Mouse (Mus musculus) embryonic facial prominence, embryonic 15.5 days (tissue): ENCODE measurements around the gene Calcr. TPM values are rescaled to one million over a fixed set of nuclear protein-coding genes. Genes with fewer than 3 reads are reported as not detected.
"Not testable (repeated sequence)": the region's sequence is repeated elsewhere in the genome, so short reads cannot be mapped to it uniquely, and the experiment has no call there.

Experiments
- ATAC-seq: fragments of 200-750 bp; cut with Nextera tagmentation; 2 replicates; pipeline ENCODE4 v1.8.0; 2017; ENCODE audit warnings: low read depth, moderate TSS enrichment; ENCODE audit not compliant: insufficient number of reproducible peaks, low FRiP score, low TSS enrichment
- H3K27ac ChIP-seq: fragments of 300-500 bp; sonication (generic); replicated peaks from 2 replicates; pipeline ENCODE4 v1.5.1; 2015; ENCODE audit warnings: mild to moderate bottlenecking, inconsistent platforms
- H3K27me3 ChIP-seq: fragments of 300-500 bp; sonication (generic); 2 replicates; pipeline ENCODE4 v1.6.1; 2015; ENCODE audit warnings: inconsistent platforms
- H3K36me3 ChIP-seq: fragments of 300-500 bp; sonication (generic); 2 replicates; pipeline ENCODE4 v1.6.1; 2015; ENCODE audit warnings: mild to moderate bottlenecking, inconsistent platforms
- H3K4me1 ChIP-seq: fragments of 300-500 bp; sonication (generic); 2 replicates; pipeline ENCODE4 v1.6.1; 2015; ENCODE audit warnings: inconsistent platforms
- H3K4me2 ChIP-seq: fragments of 300-500 bp; sonication (generic); replicated peaks from 2 replicates; pipeline ENCODE4 v1.6.1; 2015; ENCODE audit warnings: mild to moderate bottlenecking, inconsistent platforms
- H3K4me3 ChIP-seq: fragments of 300-500 bp; sonication (generic); replicated peaks from 2 replicates; pipeline ENCODE4 v1.5.1; 2015; ENCODE audit warnings: mild to moderate bottlenecking, inconsistent platforms
- H3K9ac ChIP-seq: fragments of 300-500 bp; sonication (generic); 2 replicates; pipeline ENCODE4 v1.6.1; 2015; ENCODE audit warnings: inconsistent platforms
- H3K9me3 ChIP-seq: fragments of 300-500 bp; sonication (generic); replicated peaks from 2 replicates; pipeline ENCODE4 v1.6.1; 2016; ENCODE audit warnings: inconsistent platforms
- WGBS: fragments of 180-500 bp; shearing (Covaris S2); methylation state at CpG from one replicate; pipeline ENCODE4 v1.1.7; 2015; 5-methylcytosine and 5-hydroxymethylcytosine counted together
- microRNA counts: library from miRNA; unstranded; fragments of <30 nt; microRNA quantifications from one replicate; lab custom pipeline; 2016
- microRNA-seq: library from miRNA; unstranded; fragments of <30 nt; microRNA quantifications from one replicate; pipeline ENCODE4, GENCODE M21; 2016; ENCODE audit warnings: borderline number of aligned reads
- polyA plus RNA-seq: library from polyadenylated mRNA; unstranded; fragments of >200 nt; fragmentation: Nextera tagmentation; extraction: Ambion mirVana; gene quantifications from 2 replicates; pipeline ENCODE4 v1.2.1, GENCODE M21; 2015

The Calcr gene
- polyA plus RNA-seq, 1 experiment from 2014 or later: 0.31 TPM

- Histone ChIP-seq H3K4me2 (no peak overlapping the region), H3K36me3 (no peaks in the 10 kb centered on the region), H3K9me3 (no peaks in the 10 kb centered on the region), H3K4me3 (no peak overlapping the region), H3K4me1 (no peaks in the 10 kb centered on the region), H3K9ac (no peak overlapping the region), H3K27ac (no peak overlapping the region), H3K27me3 (no peaks in the 10 kb centered on the region)
- ATAC-seq: no peak
- 67% methylated on average over 2 of the region's 2 CpGs for WGBS
Measured at GRCm38 (mm10) chr6:3677806-3678205, 86.7 kb downstream of the Calcr start.

- 76% methylated on average over 4 of the region's 4 CpGs for WGBS
- H3K9me3 ChIP-seq, H3K27ac ChIP-seq, H3K4me3 ChIP-seq, H3K4me1 ChIP-seq, H3K36me3 ChIP-seq, H3K27me3 ChIP-seq, H3K9ac ChIP-seq, H3K4me2 ChIP-seq, ATAC-seq: not testable (repeated sequence)
Measured at GRCm38 (mm10) chr6:3671941-3672340, 92.6 kb downstream of the Calcr start.

DNA sequence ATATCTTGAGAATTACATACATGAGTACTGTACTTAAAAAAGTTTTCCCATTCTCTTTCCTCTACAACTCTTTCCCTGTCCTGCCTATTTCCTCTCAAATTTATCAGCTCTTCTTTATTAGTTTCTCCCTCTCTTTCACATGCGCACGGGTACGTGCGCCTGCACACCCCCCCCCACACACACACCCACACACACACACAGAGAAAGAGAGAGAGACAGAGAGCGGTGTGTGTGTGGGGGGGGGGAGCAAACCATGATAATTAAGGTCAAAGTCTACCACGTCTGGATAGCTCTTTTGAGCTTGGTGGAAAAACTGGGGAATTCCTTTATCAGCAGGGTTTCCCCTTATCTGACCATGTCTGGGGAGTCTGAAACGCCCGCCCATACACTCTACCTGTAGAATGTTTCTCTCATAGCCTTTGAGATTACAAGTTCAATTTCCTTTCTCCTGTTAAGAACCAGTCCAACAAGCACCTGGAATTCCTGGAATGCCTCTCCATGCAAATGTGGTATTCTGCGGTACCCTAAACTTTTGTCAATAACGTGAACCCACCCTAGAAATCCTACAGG is 100.3 kb downstream of the Calcr start:
- WGBS: 73% methylated on average over 10 of the region's 10 CpGs
- ATAC-seq: no peak
- H3K4me3 ChIP-seq: no peak overlapping the region
- H3K9me3 ChIP-seq: no peaks in the 10 kb centered on the region
- no peak overlapping the region for H3K4me2 ChIP-seq
- H3K27ac ChIP-seq: no peak overlapping the region
- no peak overlapping the region for H3K9ac ChIP-seq
- H3K27me3 ChIP-seq: no peaks in the 10 kb centered on the region
- no peaks in the 10 kb centered on the region for H3K36me3 ChIP-seq
- no peaks in the 10 kb centered on the region for H3K4me1 ChIP-seq

DNA sequence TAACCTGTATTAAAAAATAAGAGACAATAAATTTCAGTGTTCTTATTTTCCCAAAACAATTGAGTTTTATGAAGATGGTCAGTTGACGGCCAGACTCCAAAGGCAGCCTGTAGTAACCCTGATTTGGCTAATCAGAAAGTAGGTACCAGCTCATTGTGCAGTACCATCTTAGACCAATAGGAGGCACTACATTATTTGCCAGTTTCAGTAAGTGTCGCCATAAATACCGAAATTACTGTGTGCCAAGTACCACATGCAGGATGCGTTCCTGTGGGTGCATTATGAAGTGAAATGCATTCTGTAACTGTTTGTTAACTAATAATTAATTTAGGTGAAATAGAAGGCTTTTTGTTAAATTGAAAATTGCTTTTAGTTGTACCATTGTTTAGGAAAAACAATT is 106.1 kb downstream of the Calcr start:
- no peaks in the 10 kb centered on the region for H3K27me3 ChIP-seq
- H3K9ac ChIP-seq: no peak overlapping the region
- 79% methylated on average over 4 of the region's 4 CpGs for WGBS
- no peaks in the 10 kb centered on the region for H3K4me1 ChIP-seq
- H3K9me3 ChIP-seq: no peaks in the 10 kb centered on the region
- H3K4me2 ChIP-seq: no peak overlapping the region
- no peaks in the 10 kb centered on the region for H3K36me3 ChIP-seq
- no peak for ATAC-seq
- no peak overlapping the region for H3K27ac ChIP-seq
- no peak overlapping the region for H3K4me3 ChIP-seq

MicroRNA genes within 50 kb of the gene (microRNA counts, 519-probe panel; counts per million panel counts)
- microRNA mmu-miR-489 (lab: Ali Mortazavi, UCI) (1,829 counts per million, percentile 28 among the panel's probes with 10 or more counts), microRNA mmu-miR-653 (lab: Ali Mortazavi, UCI) (not detected)

Small RNAs within 50 kb of the gene (microRNA-seq; reads per million reads assigned to microRNA genes)
- gene Mir489 (not detected), gene Mir653 (1.4 reads per million)

Other genes starting within 250 kb of the Calcr start
- 2.4 and 2.9 TPM in 2 replicates for gene Tfpi2, start 224.2 kb upstream of the Calcr start, polyA plus RNA-seq
- 0.32 and 0.56 TPM in 2 replicates for gene Gngt1, start 229.1 kb upstream of the Calcr start, polyA plus RNA-seq
- gene Gng11, start 239.2 kb upstream of the Calcr start, polyA plus RNA-seq: 84.7 and 87.0 TPM in 2 replicates